Mouse (Mus musculus): ENCODE results near the gene Gm614.

The Gm614 gene

DNA sequence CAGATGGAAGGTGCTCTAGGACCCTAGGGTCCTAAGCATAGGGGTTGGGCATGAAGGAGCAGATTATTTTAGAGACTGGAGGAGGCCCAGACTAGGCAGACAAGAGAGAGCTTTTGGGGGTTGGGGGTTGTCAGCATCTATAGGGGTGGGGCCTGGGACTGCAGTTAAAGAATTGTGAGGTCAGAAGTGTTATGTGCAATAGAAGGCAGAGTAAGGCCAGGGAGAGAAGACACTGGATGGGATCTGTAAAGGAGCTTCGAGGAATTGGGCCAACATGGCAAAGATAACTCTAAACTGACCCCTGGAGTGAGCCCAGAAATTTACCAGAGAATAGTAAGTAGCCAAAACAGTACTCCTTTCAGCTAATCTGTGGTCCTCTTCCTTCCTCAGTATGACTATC lies at the start of gene Gm614:
TSS of gene Gm614 (minus strand) at position 101 of the 400 bp plus-strand sequence.
- DNase-seq (ENCODE audit: extremely low read depth, low read depth), result no peak

DNA sequence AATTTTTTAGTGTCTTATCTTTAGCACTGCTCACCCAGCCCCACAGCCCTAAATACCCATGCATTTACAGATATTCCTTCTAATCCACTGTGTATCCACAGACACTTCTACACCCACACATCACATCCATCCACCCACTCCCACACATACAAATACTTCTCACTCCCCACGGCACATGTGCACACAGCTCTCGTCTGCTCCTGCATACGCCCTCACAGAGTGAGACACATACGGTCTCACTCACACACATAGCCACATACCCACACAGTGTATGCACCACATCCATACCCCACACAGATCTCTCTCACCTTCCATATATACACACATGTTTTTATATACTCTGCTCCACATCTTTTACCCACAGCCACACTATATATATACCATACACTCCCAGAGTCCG lies 45.5 kb upstream of the Gm614 start:
- DNase-seq (ENCODE audit: extremely low read depth, low read depth), result no peak

DNA sequence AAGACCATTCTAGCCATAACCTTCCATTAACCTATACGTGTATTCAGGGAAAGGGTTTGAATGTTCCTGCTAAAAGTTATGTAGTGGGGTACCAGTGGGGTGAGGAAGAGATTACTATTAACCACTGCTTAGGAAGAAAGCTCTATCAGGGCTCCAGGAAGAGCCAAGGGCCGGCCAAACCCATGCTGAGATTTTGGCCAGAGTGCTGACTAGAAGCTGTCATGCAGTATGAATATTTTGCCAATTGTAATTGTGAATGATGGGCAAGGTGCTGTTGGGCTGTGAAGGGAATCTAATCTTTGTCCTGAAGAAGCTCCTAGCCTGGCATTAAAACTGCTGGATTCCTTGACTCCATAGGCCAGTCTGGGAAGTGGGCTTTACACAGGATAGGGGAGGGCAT lies 40.9 kb upstream of the Gm614 start:
- DNase-seq (ENCODE audit: extremely low read depth, low read depth), result no peak

DNA sequence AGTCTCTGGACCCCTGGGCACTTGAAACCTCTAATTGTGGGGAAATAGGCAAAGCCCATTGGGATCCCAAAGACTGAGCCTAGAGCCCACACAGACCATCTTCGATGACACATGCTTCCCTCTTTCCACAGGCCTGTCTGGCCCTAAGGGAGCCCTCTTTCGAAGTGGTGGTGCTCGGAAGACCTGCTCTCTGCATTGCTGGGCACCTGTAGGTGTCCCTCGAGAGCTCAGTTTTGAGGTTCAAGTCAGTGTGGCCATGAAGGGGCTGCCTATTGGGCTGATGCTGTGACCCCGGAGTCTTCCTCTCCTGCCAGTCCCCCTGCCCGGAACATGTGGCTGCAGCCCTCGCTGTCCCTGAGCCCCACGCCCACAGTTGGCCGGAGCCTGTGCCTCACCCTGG lies 37.9 kb upstream of the Gm614 start:
- no peak for DNase-seq (ENCODE audit: extremely low read depth, low read depth)

DNA sequence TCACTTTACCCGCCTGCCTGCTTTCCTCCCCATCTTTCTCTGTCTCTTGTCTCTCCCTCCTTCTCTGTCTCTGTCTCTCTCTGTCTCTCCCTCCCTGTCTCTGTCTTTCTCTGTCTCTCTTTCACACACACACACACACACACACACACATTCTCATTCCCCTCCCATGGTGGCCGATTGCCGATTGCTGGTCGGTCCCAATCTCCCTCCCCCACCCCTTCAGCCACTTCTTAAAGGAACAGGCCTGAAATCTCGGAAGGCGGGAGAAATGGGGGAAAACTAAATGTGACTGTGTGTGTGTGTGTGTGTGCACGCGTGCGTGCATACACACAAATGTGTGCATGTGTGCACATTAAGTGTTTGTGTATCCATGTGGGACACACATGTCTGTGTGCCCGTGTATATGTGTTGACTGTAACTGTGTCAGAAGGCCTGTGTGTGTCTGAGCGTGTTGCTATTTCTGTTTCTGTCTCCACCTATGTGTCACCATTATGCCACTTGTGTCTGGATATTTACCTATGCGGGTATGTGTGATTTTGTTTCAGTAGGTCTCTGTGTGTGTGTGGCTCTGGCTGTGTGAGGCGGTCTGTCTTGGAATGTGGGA lies 36.7 kb upstream of the Gm614 start:
- no peak for DNase-seq (ENCODE audit: extremely low read depth, low read depth)

- DNase-seq (ENCODE audit: extremely low read depth, low read depth), result no peak
Observed at GRCm38 (mm10) chrX:101299473-101300426, 36.0 kb upstream of the Gm614 start.

DNA sequence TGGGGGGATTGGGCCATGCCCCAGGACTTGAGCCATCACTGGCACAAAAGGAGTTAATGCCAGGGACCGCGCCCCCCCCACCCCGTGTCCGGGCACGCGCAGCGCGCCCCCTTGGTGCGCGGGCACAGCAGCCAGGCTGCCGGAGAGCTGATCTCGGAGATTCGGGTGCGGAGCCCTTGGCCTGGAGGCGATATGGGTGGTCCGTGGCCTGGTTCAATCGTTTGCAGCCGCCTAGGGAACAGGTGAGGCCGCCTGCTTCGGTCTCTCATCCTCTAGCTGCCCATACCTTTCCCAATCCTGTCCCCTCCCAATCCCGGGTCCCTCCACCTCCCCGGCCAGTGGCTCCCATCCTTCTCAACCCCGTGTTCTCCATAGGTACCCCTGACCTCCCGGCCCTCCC lies 35.3 kb upstream of the Gm614 start, which contains the start of gene Nlgn3:
TSS of gene Nlgn3 (plus strand) at position 114 of the 400 bp plus-strand sequence.
- DNase-seq (ENCODE audit: extremely low read depth, low read depth), result no peak

DNA sequence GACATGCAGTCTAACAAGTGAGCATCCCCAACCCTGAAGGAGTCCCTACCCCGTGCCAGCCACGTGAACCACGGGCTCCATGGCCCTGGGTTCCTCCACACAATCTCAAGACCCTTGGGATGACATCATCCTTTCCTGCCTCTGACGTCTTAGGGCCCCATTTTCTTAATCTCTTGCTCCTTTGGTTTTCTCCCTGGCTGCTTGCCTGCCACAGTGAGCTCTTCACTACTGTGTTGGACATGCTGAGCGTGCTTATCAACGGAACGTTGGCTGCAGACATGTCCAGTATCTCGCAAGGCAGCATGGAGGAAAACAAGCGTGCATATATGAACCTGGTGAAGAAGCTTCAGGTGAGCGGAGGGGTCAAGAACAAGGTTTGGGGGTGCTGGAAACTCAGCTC lies 26.3 kb upstream of the Gm614 start:
- no peak for DNase-seq (ENCODE audit: extremely low read depth, low read depth)

DNA sequence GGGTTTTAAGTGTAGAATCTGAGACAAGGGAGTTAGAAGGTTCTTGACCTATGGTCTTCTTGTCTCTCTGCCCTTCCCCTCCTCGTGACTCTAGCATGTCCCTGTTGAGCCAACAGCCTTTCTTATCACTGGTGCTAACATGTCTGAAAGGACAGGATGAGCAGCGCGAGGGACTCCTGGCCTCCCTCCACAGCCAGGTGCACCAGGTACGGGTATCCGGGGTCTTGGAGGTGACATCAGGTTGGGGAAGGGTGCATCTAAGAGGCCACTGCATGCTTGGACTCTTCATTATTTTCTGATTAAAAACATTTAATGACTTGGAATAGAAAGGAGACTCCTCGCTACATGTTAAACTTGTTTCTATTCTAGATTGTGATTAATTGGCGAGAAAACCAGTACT lies 25.2 kb upstream of the Gm614 start:
- no peak for DNase-seq (ENCODE audit: extremely low read depth, low read depth)

DNA sequence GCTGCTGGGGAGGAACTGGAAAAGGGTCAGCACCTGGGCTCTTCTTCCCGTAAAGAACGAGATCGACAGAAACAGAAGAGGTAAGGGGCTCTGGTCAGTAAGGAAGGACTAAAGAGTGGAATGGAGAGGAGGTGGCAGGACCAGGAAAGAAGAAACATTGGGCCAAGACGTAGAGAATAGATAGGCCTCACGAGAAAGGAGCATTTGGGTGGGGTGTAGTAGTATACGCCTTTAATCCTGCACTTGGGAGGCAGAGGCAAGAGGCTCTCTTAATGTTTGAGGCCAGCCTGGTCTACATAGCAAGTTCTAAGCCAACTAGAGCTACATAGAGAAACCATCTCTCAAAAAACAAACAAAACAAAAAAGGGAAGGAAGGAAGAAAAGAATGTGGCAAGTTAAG lies 24.6 kb upstream of the Gm614 start:
- no peak for DNase-seq (ENCODE audit: extremely low read depth, low read depth)

- peak; percentile 94 for DNase-seq (ENCODE audit: extremely low read depth, low read depth)
Observed at GRCm38 (mm10) chrX:101287543-101287942, 23.8 kb upstream of the Gm614 start.

DNA sequence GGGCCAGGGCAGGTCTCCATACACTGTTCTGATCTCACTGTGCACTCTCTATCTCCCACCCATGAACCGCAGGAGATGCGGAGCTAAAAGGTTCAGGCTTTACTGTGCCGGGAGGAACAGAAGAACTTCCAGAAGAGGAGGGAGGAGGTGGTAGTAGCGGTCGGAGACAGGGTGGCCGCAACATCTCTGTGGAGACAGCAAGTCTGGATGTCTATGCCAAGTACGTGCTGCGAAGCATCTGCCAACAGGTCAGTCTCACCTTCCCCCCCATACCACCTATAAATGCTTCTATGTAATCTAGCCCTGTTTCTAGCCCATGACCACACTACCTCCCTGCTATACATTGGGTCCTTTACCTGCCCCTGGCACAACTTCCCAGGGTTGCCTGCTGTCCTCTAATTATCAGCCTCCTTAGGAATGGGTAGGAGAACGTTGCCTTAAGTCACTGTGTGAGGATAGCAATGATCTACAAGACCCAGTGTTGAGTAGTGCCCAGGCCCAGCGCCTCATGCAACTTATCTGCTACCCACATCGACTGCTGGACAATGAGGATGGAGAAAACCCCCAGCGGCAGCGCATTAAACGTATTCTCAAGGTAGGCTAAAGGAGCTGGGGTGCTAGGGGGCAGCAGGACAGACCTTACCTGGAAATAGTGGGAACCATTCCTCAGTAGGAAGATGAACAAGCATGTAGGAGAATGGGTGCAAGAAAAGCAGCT lies 22.3 kb upstream of the Gm614 start:
- no peak for DNase-seq (ENCODE audit: extremely low read depth, low read depth)

DNA sequence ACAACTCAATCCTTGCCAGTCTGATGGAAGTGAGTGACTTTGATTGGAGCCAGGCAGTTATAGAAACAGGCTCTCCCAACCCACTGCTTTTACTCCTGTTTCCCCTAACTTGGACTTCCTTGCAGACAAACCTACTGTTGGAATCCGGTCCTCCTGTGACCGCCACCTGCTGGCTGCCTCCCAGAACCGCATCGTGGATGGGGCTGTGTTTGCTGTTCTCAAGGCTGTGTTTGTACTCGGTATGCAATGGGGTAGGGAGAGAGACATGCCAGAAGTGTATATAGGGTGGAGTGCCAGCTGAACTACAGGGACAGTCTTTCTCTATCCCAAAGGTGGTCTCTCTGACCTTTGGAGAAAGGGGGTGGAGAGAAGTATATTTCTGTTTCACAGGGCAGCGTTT lies 21.7 kb upstream of the Gm614 start:
- DNase-seq (ENCODE audit: extremely low read depth, low read depth), result no peak

DNA sequence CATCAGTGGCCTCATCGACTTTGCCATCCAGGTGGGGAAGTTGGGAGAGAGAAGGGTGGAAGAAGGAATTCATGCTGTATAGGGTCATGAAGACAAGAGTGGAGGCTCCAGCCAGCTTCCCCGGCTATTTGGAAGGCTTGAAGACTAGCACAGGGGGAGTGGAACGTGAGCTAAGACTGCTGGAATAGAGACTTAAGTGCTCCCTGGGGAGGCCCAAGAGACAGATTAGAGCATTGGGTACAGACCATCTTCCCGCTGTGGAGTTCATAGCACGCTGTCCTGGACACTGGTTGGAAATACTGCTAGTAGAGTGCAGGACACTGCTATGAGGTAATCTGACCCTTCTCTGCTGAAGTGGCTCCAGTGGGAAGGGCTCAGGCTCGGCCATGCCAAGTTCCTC lies 19.0 kb upstream of the Gm614 start:
- DNase-seq (ENCODE audit: extremely low read depth, low read depth), result no peak

- DNase-seq (ENCODE audit: extremely low read depth, low read depth), result peak; percentile 86
Observed at GRCm38 (mm10) chrX:101273875-101274738, 10.3 kb upstream of the Gm614 start, which contains the start of gene Med12. TSS of gene Med12 (plus strand) at chrX:101274030.

GRCm38 (mm10) chrX:101273410-101273809 lies 9.6 kb upstream of the Gm614 start:
- no peak for DNase-seq (ENCODE audit: extremely low read depth, low read depth)

- DNase-seq (ENCODE audit: extremely low read depth, low read depth), result no peak
Observed at GRCm38 (mm10) chrX:101268755-101269124, 4.9 kb upstream of the Gm614 start, which contains the start of gene Gm20489. TSS of gene Gm20489 (minus strand) at chrX:101269023.

DNA sequence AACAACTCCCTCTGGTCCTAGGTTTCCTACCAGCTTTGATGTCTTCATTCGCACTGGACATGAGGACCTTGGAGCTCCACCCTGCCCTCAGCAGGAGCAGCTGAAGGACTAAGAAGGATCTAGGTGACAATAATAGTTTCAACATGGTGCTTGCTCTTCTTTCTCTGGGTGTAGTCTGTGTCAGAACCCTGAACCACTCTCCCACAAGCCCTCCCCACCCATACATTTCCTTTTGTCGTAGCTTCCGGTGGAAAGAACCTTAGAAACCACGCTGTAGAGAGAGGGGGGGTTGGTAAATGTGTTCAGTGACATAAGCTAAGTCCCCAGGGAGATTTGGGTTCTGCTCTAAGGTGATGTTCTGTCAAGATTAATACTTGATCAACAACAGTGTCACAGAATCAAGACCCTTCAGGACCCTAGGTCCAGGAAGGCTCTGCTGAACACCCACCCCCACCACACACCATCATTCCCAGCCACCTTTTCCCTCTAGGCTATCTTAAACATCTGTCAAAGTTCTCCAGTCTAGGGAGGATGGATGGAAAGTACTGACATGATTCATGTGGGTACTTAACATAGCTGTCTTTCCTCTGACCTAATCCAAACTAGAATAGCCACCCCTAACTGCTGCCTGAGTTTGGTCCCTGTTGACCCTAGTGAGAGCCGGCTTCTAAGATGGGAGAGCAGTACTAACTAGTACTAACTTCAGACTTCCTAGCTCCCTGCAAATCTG lies 4.4 kb upstream of the Gm614 start, which contains the start of gene Il2rg:
TSS of gene Il2rg (minus strand) at position 231 of the 730 bp plus-strand sequence.
- DNase-seq (ENCODE audit: extremely low read depth, low read depth), result no peak

DNA sequence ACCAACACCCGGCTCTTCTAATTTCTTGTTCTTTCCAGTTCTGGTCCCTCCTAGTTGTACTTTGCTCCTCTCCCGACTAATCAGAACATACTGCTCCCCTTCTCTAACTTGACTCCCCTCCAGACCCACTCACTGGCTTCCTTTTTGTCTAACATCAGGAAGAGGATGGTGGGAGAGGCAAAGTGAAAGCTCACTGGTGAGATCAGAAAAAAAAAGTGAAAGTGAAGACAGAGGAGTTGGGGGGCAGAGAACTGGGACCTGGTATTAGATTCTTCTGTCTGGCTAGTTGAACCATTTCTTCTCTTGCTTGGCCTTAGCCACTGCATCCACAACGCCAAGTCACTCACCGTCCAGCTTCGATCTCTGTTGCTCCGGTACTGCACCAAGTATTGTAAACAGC lies 2.8 kb upstream of the Gm614 start:
- no peak for DNase-seq (ENCODE audit: extremely low read depth, low read depth)
